Mouse (Mus musculus) lung, postnatal 0 days (tissue): ENCODE measurements around the gene B3galt1.

ENCODE experiments used
- CTCF ChIP-seq: IDR thresholded peaks from 2 replicates; pipeline ENCODE4 v1.5.1; 2016; ENCODE audit warnings: antibody characterized with exemption, mild to moderate bottlenecking
- EP300 ChIP-seq: IDR thresholded peaks from 2 replicates; pipeline ENCODE4 v1.6.1; 2016; ENCODE audit warnings: antibody characterized with exemption, mild to moderate bottlenecking, control low read depth

GRCm38 (mm10) chr2:67671721-67672120 lies 106.0 kb downstream of the B3galt1 start:
- TF ChIP-seq CTCF (no peak), EP300 (no peak)
